ENCODE assay signal across 12 mouse cellular contexts in genomic region chr17:34913930-34914665, GRCm38 (mm10). TPM values are rescaled to one million over a fixed set of nuclear protein-coding genes. Genes with fewer than 3 reads are reported as not detected.
A peak's percentile ranks its signal among the peaks of the same experiment; 100 is the strongest.
DNase-seq lines count a peak whose midpoint lies in the region; TF ChIP-seq lines count a peak whose summit lies in the region.
"Had no signal": no experiment of that assay in that cellular context is flagged by ENCODE, and none has a peak within 500 bp of the region (broad histone marks: within the 10 kb centered on the region; RNA-seq: fewer than 3 reads in every experiment).

TSS of gene Slc44a4 (plus strand) at chr17:34914466.

- WGBS in lung, adult 2 months = 43% methylated on average over 18 of the region's 18 CpGs

- peak; percentile 33 for DNase-seq in lung, adult 2 months
- DNase-seq in lung, postnatal 25 days (ENCODE audit: low spot score) = no peak
- no peak for DNase-seq in gonadal fat pad, adult 2 months (ENCODE audit: low read depth)
- DNase-seq in kidney, postnatal 10 days = peak; percentile 64
- DNase-seq in lung, postnatal 36 days = peak; percentile 28
- no peak for DNase-seq in ovary, postnatal 10 days (ENCODE audit: low spot score)
- no peak for DNase-seq in MN1 (ENCODE audit: low spot score)
- DNase-seq in gastrocnemius, adult 8-10 months (ENCODE audit: low spot score in 2 of 2) = no peak
- DNase-seq: adrenal gland, postnatal 36 days; cerebellum, adult 9-10 months; heart, adult 18-20 months had no signal

- no peak for TF ChIP-seq POLR2A in lung, adult 2 months (IDR thresholded peaks at IDR 0.05; ENCODE audit: borderline replicate concordance, extremely low read depth, low read depth, low read length)

- H3K4me1 ChIP-seq in lung, adult 2 months (ENCODE audit: control insufficient read depth, insufficient read depth, low read length) = no peaks in the 10 kb centered on the region

- H3K4me3 ChIP-seq in lung, adult 2 months (replicated peaks; ENCODE audit: extremely low read depth, low read depth, low read length) = no peak within 1 kb of the TSS
- H3K4me3 ChIP-seq: layer of hippocampus, adult 2 months had no signal

- no peak for TF ChIP-seq CTCF in lung, adult 2 months (IDR thresholded peaks at IDR 0.05; ENCODE audit: insufficient read depth, low read length)

RNA-seq across cellular contexts. Expression of gene Slc44a4, which starts in this region (rescaled TPM):
- polyA plus RNA-seq in lung, adult 2 months (2012; rRNA removed) = 11.6 and 13.5 TPM in 2 replicates
- polyA plus RNA-seq in gonadal fat pad, adult 2 months (2012; rRNA removed) = 48.4 and 50.0 TPM in 2 replicates
- total RNA-seq in gastrocnemius, adult 8-10 months (2022) = under 1 TPM in 2 of 4 experiments, not detected in 2; 0.15 TPM

Comparison
In these comparisons a context has a peak if more than half of its experiments do, and no peak if none do; other contexts are left out.
1. DNase-seq: peak in lung, adult 2 months (single experiment), kidney, postnatal 10 days (single experiment) and lung, postnatal 36 days (single experiment); none in lung, postnatal 25 days (single experiment), gonadal fat pad, adult 2 months (single experiment), ovary, postnatal 10 days (single experiment), MN1 (single experiment) and gastrocnemius, adult 8-10 months (0 of 2).